Mouse (Mus musculus) hindbrain, postnatal 0 days (tissue): ENCODE measurements around the gene Prr3. TPM values are rescaled to one million over a fixed set of nuclear protein-coding genes. Genes with fewer than 3 reads are reported as not detected.

Experiments used
- ATAC-seq: fragments of 200-750 bp; cut with Nextera tagmentation; 2 replicates; pipeline ENCODE4 v1.8.0; 2017; ENCODE audit warnings: mild to moderate bottlenecking, moderate TSS enrichment, moderate library complexity
- DNase-seq: peaks from one replicate; pipeline ENCODE4 v3.0.0-alpha.2; 2015; ENCODE audit warnings: low spot score
- H3K27ac ChIP-seq: fragments of 300-500 bp; sonication (generic); 2 replicates; pipeline ENCODE4 v1.5.1; 2014; ENCODE audit warnings: mild to moderate bottlenecking
- H3K27me3 ChIP-seq: fragments of 300-500 bp; sonication (generic); 2 replicates; pipeline ENCODE4 v1.6.1; 2014; ENCODE audit warnings: low read length, mixed read lengths; ENCODE audit not compliant: insufficient read depth
- H3K36me3 ChIP-seq: fragments of 300-500 bp; sonication (generic); 2 replicates; pipeline ENCODE4 v1.6.1; 2014; ENCODE audit warnings: low read length, mixed read lengths; ENCODE audit not compliant: insufficient read depth
- H3K4me1 ChIP-seq: fragments of 300-500 bp; sonication (generic); 2 replicates; pipeline ENCODE4 v1.6.1; 2014; ENCODE audit warnings: antibody characterized with exemption, low read length, mixed read lengths; ENCODE audit not compliant: insufficient read depth
- H3K4me2 ChIP-seq: fragments of 300-500 bp; sonication (generic); 2 replicates; pipeline ENCODE4 v1.6.1; 2014; ENCODE audit warnings: low read depth, mild to moderate bottlenecking, low read length, moderate library complexity, mixed read lengths
- H3K4me3 ChIP-seq: fragments of 300-500 bp; sonication (generic); 2 replicates; pipeline ENCODE4 v1.5.1; 2014; ENCODE audit warnings: low read length
- H3K9ac ChIP-seq: fragments of 300-500 bp; sonication (generic); replicated peaks from 2 replicates; pipeline ENCODE4 v1.6.1; 2014; ENCODE audit warnings: mild to moderate bottlenecking, low read length, moderate library complexity, mixed read lengths
- H3K9me3 ChIP-seq: fragments of 300-500 bp; sonication (generic); 2 replicates; pipeline ENCODE4 v1.6.1; 2016; ENCODE audit warnings: low read length, mixed read lengths
- CTCF ChIP-seq: IDR thresholded peaks from 2 replicates; pipeline ENCODE4 v1.5.1; 2016; ENCODE audit warnings: antibody characterized with exemption, control low read depth, low read depth
- WGBS: fragments of 180-500 bp; shearing (Covaris S2); extraction: QIAGEN DNeasy Blood & Tissue Kit; methylation state at CpG from one replicate; pipeline ENCODE4 v1.1.7; 2014; 5-methylcytosine and 5-hydroxymethylcytosine counted together
- microRNA counts: library from miRNA; unstranded; fragments of <30 nt; microRNA quantifications from one replicate; lab custom pipeline; 2015
- microRNA-seq, 2 experiments: library from miRNA; unstranded; fragments of <30 nt; microRNA quantifications; one replicate each; pipeline ENCODE4; 2016
- polyA plus RNA-seq: library from polyadenylated mRNA; unstranded; fragments of >200 nt; fragmentation: Nextera tagmentation; extraction: Ambion mirVana; gene quantifications from 2 replicates; pipeline ENCODE4 v1.2.1, GENCODE M21; 2015
- total RNA-seq: library from RNA; depleted of rRNA; stranded (reverse); fragments of >200 nt; gene quantifications from 2 replicates; pipeline ENCODE4 v1.2.3, GENCODE M21; 2014; rRNA removed

Prr3 gene
- total and polyA plus RNA-seq, 2 experiments from 2014 or later: 46.7 to 81.9 TPM

- whole genome bisulfite sequencing: 63% methylated on average over 1 of the region's 1 CpGs
- ATAC-seq: no peak
- no peak for DNase-seq
- no peak overlapping the region for H3K9ac ChIP-seq
- TF ChIP-seq CTCF: no peak
- H3K4me3 ChIP-seq: no peak overlapping the region
- H3K27ac ChIP-seq: no peak overlapping the region
- no peaks in the 10 kb centered on the region for H3K9me3 ChIP-seq
- no peak overlapping the region for H3K4me2 ChIP-seq
- peaks cover 73% of the 10 kb centered on the region for H3K36me3 ChIP-seq
- 0 out of 2 replicates have a peak, but pooled peaks cover under 1% of the 10 kb centered on the region for H3K4me1 ChIP-seq
- H3K27me3 ChIP-seq: no peaks in the 10 kb centered on the region
Measured at GRCm38 (mm10) chr17:35927471-35927870, 52.6 kb downstream of the Prr3 start.

- H3K27me3 ChIP-seq: no peaks in the 10 kb centered on the region
- H3K9me3 ChIP-seq: no peaks in the 10 kb centered on the region
- WGBS: 91% methylated on average over 4 of the region's 4 CpGs
- H3K4me3 ChIP-seq: no peak overlapping the region
- no peak overlapping the region for H3K9ac ChIP-seq
- TF ChIP-seq CTCF: no peak
- H3K4me1 ChIP-seq: peaks cover 25% of the 10 kb centered on the region
- no peak overlapping the region for H3K27ac ChIP-seq
- H3K4me2 ChIP-seq: no peak overlapping the region
- H3K36me3 ChIP-seq: peaks cover 46% of the 10 kb centered on the region
- no peak for ATAC-seq
- no peak for DNase-seq
Measured at GRCm38 (mm10) chr17:35923281-35923680, 56.8 kb downstream of the Prr3 start.

GRCm38 (mm10) chr17:35922566-35922965, 57.5 kb downstream of the Prr3 start:
- no peak overlapping the region for H3K27ac ChIP-seq
- H3K9me3 ChIP-seq: no peaks in the 10 kb centered on the region
- no peak overlapping the region for H3K4me2 ChIP-seq
- H3K4me3 ChIP-seq: no peak overlapping the region
- H3K27me3 ChIP-seq: no peaks in the 10 kb centered on the region
- ATAC-seq: no peak
- H3K9ac ChIP-seq: no peak overlapping the region
- no peak for TF ChIP-seq CTCF
- DNase-seq: no peak
- peaks cover 25% of the 10 kb centered on the region for H3K4me1 ChIP-seq
- WGBS: 81% methylated on average over 3 of the region's 3 CpGs
- H3K36me3 ChIP-seq: peaks cover 39% of the 10 kb centered on the region

MicroRNAs encoded within 50 kb of the gene (microRNA counts, 519-probe panel; counts per million panel counts)
- microRNA mmu-miR-877 (lab: Ali Mortazavi, UCI): not detected

Small RNA genes within 50 kb of the gene (microRNA-seq; reads per million reads assigned to microRNA genes)
- 106 to 119 reads per million in 2 experiments for gene Mir877

Other genes starting within 250 kb of the Prr3 start
- gene Ier3, start 158.6 kb downstream of the Prr3 start, total RNA-seq: 13.7 and 19.4 TPM in 2 replicates
- gene Ier3, start 158.6 kb downstream of the Prr3 start, polyA plus RNA-seq: 18.3 and 19.4 TPM in 2 replicates
- 94.1 and 142 TPM in 2 replicates for gene Flot1, start 157.0 kb downstream of the Prr3 start, total RNA-seq
- 162 TPM in 2 replicates for gene Flot1, start 157.0 kb downstream of the Prr3 start, polyA plus RNA-seq
- 3,311 and 3,326 TPM in 2 replicates for gene Tubb5, start 141.9 kb downstream of the Prr3 start, total RNA-seq
- gene Tubb5, start 141.9 kb downstream of the Prr3 start, polyA plus RNA-seq: 1,502 and 1,606 TPM in 2 replicates
- 14.7 and 26.7 TPM in 2 replicates for gene Mdc1, start 138.7 kb downstream of the Prr3 start, total RNA-seq
- 3.9 and 4.1 TPM in 2 replicates for gene Mdc1, start 138.7 kb downstream of the Prr3 start, polyA plus RNA-seq
- gene Nrm, start 118.9 kb downstream of the Prr3 start, total RNA-seq: 14.7 and 27.2 TPM in 2 replicates
- 24.6 and 25.7 TPM in 2 replicates for gene Nrm, start 118.9 kb downstream of the Prr3 start, polyA plus RNA-seq
- 32.0 and 34.3 TPM in 2 replicates for gene Ppp1r18, start 114.6 kb downstream of the Prr3 start, total RNA-seq
- 18.4 and 19.3 TPM in 2 replicates for gene Ppp1r18, start 114.6 kb downstream of the Prr3 start, polyA plus RNA-seq
- 31.3 and 33.2 TPM in 2 replicates for gene Dhx16, start 100.4 kb downstream of the Prr3 start, total RNA-seq
- 22.9 and 23.1 TPM in 2 replicates for gene Dhx16, start 100.4 kb downstream of the Prr3 start, polyA plus RNA-seq
- gene 2310061I04Rik, start 82.8 kb downstream of the Prr3 start, total RNA-seq: 39.8 and 49.2 TPM in 2 replicates
- 69.0 and 74.3 TPM in 2 replicates for gene 2310061I04Rik, start 82.8 kb downstream of the Prr3 start, polyA plus RNA-seq
- gene Atat1, start 70.2 kb downstream of the Prr3 start, total RNA-seq: 163 and 169 TPM in 2 replicates
- 222 and 225 TPM in 2 replicates for gene Atat1, start 70.2 kb downstream of the Prr3 start, polyA plus RNA-seq
- 42.9 and 45.9 TPM in 2 replicates for gene Mrps18b, start 63.8 kb downstream of the Prr3 start, total RNA-seq
- 66.6 and 72.2 TPM in 2 replicates for gene Mrps18b, start 63.8 kb downstream of the Prr3 start, polyA plus RNA-seq
- 37.5 and 44.0 TPM in 2 replicates for gene Ppp1r10, start 63.8 kb downstream of the Prr3 start, total RNA-seq
- 20.3 and 22.5 TPM in 2 replicates for gene Ppp1r10, start 63.8 kb downstream of the Prr3 start, polyA plus RNA-seq
- gene Abcf1, start 10.5 kb downstream of the Prr3 start, total RNA-seq: 47.7 and 57.3 TPM in 2 replicates
- gene Abcf1, start 10.5 kb downstream of the Prr3 start, polyA plus RNA-seq: 94.5 and 99.4 TPM in 2 replicates
- 101 and 106 TPM in 2 replicates for gene Gnl1, start 385 bp downstream of the Prr3 start, total RNA-seq
- gene Gnl1, start 385 bp downstream of the Prr3 start, polyA plus RNA-seq: 75.8 and 76.2 TPM in 2 replicates
- 0.10 and 0.11 TPM in 2 replicates for gene H2-T24, start 40.3 kb upstream of the Prr3 start, total RNA-seq
- 7.1 and 7.7 TPM in 2 replicates for gene H2-T24, start 40.3 kb upstream of the Prr3 start, polyA plus RNA-seq
- 6.6 and 7.3 TPM in 2 replicates for gene H2-T23, start 52.6 kb upstream of the Prr3 start, total RNA-seq
- gene H2-T23, start 52.6 kb upstream of the Prr3 start, polyA plus RNA-seq: 8.8 and 9.4 TPM in 2 replicates
- 10.0 and 15.4 TPM in 2 replicates for gene H2-T22, start 62.5 kb upstream of the Prr3 start, total RNA-seq
- gene H2-T22, start 62.5 kb upstream of the Prr3 start, polyA plus RNA-seq: 9.1 and 11.8 TPM in 2 replicates
- gene Gm6034, start 62.7 kb upstream of the Prr3 start, total RNA-seq: not detected in 2 replicates
- gene Gm6034, start 62.7 kb upstream of the Prr3 start, polyA plus RNA-seq: not detected in 2 replicates
- not detected in 2 replicates for gene Gm11127, start 78.1 kb upstream of the Prr3 start, total RNA-seq
- not detected in 2 replicates for gene Gm11127, start 78.1 kb upstream of the Prr3 start, polyA plus RNA-seq
- gene Gm19684, start 141.4 kb upstream of the Prr3 start, total RNA-seq: not detected in 2 replicates
- gene Gm19684, start 141.4 kb upstream of the Prr3 start, polyA plus RNA-seq: not detected in 2 replicates
- gene Gm7030, start 149.2 kb upstream of the Prr3 start, total RNA-seq: not detected in 2 replicates
- gene Gm7030, start 149.2 kb upstream of the Prr3 start, polyA plus RNA-seq: not detected in 2 replicates
- gene Gm8909, start 188.3 kb upstream of the Prr3 start, total RNA-seq: not detected in 2 replicates
- gene Gm8909, start 188.3 kb upstream of the Prr3 start, polyA plus RNA-seq: 0.28 and 0.35 TPM in 2 replicates
- not detected in 2 replicates for gene H2-T3, start 210.1 kb upstream of the Prr3 start, total RNA-seq
- not detected in 2 replicates for gene H2-T3, start 210.1 kb upstream of the Prr3 start, polyA plus RNA-seq